ENCODE assay signal across 37 mouse cellular contexts in the genomic region with DNA sequence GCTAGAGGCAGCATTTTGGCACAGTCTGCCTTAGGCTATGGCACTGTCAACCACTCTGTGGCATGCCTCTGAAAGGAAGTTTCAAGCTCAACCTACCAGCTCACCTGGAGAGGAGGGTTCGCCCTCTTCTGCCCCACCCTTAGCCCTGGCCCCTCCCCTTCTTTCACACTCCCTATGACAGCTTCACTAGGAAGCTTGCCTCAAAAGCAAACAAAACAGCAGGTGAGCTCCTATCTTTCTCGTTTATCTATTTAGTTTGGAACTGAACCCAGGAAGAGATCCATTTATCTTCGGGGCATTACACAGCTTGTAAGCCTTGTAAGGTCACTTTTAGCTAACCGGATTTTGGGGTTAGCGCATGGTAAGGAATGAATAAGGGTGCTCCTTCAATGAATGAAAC. TPM values are rescaled to one million over a fixed set of nuclear protein-coding genes. Genes with fewer than 3 reads are reported as not detected.
DNase-seq lines count a peak whose midpoint lies in the region; ATAC-seq and TF ChIP-seq lines count a peak whose summit lies in the region.
"Had no signal": no experiment of that assay in that cellular context is flagged by ENCODE, and none has a peak within 500 bp of the region (broad histone marks: within the 10 kb centered on the region; RNA-seq: fewer than 3 reads in every experiment).

No protein-coding gene starts in this region.

- no peak for TF ChIP-seq CTCF in lung, postnatal 0 days (IDR thresholded peaks at IDR 0.05)

- no peak for TF ChIP-seq EP300 in lung, postnatal 0 days (IDR thresholded peaks at IDR 0.05)

- no peak for DNase-seq in lung, postnatal 0 days (ENCODE audit: low spot score)
- no peak for DNase-seq in lung, postnatal 10 days
- DNase-seq in gonadal fat pad, adult 2 months (ENCODE audit: low read depth) = peak; percentile 89
- no peak for DNase-seq in ovary, postnatal 36 days (ENCODE audit: low spot score)
- no peak for DNase-seq in cerebellum, adult 8-10 months
- DNase-seq in left cerebral cortex, postnatal 14 days (ENCODE audit: low spot score in 2 of 2) = no peak
- DNase-seq: adrenal gland, adult 2 months; cerebellum, adult 2 months; cerebellum, postnatal 25 days; gastrocnemius, adult 2 months; gastrocnemius, postnatal 36 days; heart, adult 2 months; heart, postnatal 4 days; kidney, adult 8-10 months; kidney, postnatal 10 days; lung, embryonic 14.5 days; lung, postnatal 36 days; thymus, adult 2 months; thymus, postnatal 36 days had no signal

- ATAC-seq in lung, postnatal 0 days = peak; percentile 25; the same call in 1 of the 2 replicates
- peak; percentile 93 for ATAC-seq in intestine, embryonic 16.5 days
- ATAC-seq in stomach, embryonic 15.5 days (ENCODE audit: insufficient read depth, low FRiP score, low read depth) = peak; percentile 89
- ATAC-seq: CD4-positive, CD25-positive, alpha-beta regulatory T cell, adult 4 months; forebrain, embryonic 16.5 days had no signal

- H3K9me3 ChIP-seq in lung, postnatal 0 days (ENCODE audit: low read length) = no peaks in the 10 kb centered on the region
- no peaks in the 10 kb centered on the region for H3K9me3 ChIP-seq in intestine, embryonic 16.5 days (ENCODE audit: control insufficient read depth, low read length)
- no peaks in the 10 kb centered on the region for H3K9me3 ChIP-seq in stomach, embryonic 15.5 days
- H3K9me3 ChIP-seq: embryonic facial prominence, embryonic 12.5 days; heart, embryonic 12.5 days; hindbrain, embryonic 13.5 days; limb, embryonic 13.5 days; neural tube, embryonic 12.5 days had no signal

- no peaks in the 10 kb centered on the region for H3K27me3 ChIP-seq in lung, postnatal 0 days (replicated peaks; ENCODE audit: insufficient read depth, low read length)
- H3K27me3 ChIP-seq in intestine, embryonic 16.5 days (replicated peaks; ENCODE audit: control insufficient read depth, insufficient read depth, low read length) = no peaks in the 10 kb centered on the region
- H3K27me3 ChIP-seq in stomach, embryonic 15.5 days (replicated peaks) = no peaks in the 10 kb centered on the region
- H3K27me3 ChIP-seq: embryonic facial prominence, embryonic 12.5 days; heart, embryonic 12.5 days; hindbrain, embryonic 13.5 days; limb, embryonic 13.5 days; neural tube, embryonic 12.5 days had no signal

- 67% methylated on average over 5 of the region's 5 CpGs for WGBS in lung, postnatal 0 days
- 50% methylated on average over 5 of the region's 5 CpGs for WGBS in intestine, embryonic 16.5 days
- 50% methylated on average over 5 of the region's 5 CpGs for WGBS in stomach, embryonic 15.5 days

- 0 out of 2 replicates have a peak, but pooled peaks cover 6% of the 10 kb centered on the region for H3K4me1 ChIP-seq in lung, postnatal 0 days (ENCODE audit: insufficient read depth, low read depth, low read length)
- peaks cover 17% of the 10 kb centered on the region for H3K4me1 ChIP-seq in intestine, embryonic 16.5 days (ENCODE audit: control insufficient read depth, insufficient read depth, low read length)
- peaks cover 10% of the 10 kb centered on the region for H3K4me1 ChIP-seq in stomach, embryonic 15.5 days

- H3K4me3 ChIP-seq in lung, postnatal 0 days (ENCODE audit: low read depth, low read length) = no peak overlapping the region
- no peak overlapping the region for H3K4me3 ChIP-seq in intestine, embryonic 16.5 days (ENCODE audit: low read length)
- H3K4me3 ChIP-seq in stomach, embryonic 15.5 days (replicated peaks) = no peak overlapping the region
- H3K4me3 ChIP-seq: embryonic facial prominence, embryonic 12.5 days; gastrocnemius, adult 2 months; heart, adult 2 months; heart, embryonic 12.5 days; hindbrain, embryonic 13.5 days; left cerebral cortex, adult 2 months; limb, embryonic 13.5 days; myocyte; neural tube, embryonic 12.5 days had no signal

- H3K9ac ChIP-seq in lung, postnatal 0 days (replicated peaks; ENCODE audit: low read depth) = no peak overlapping the region
- H3K9ac ChIP-seq in intestine, embryonic 16.5 days (ENCODE audit: low read depth, low read length) = no peak overlapping the region
- no peak overlapping the region for H3K9ac ChIP-seq in stomach, embryonic 15.5 days
- H3K9ac ChIP-seq: embryonic facial prominence, embryonic 12.5 days; heart, embryonic 12.5 days; hindbrain, embryonic 13.5 days; limb, embryonic 13.5 days; liver, embryonic 14.5 days; lung, embryonic 14.5 days; neural tube, embryonic 12.5 days had no signal

- no peak overlapping the region for H3K27ac ChIP-seq in lung, postnatal 0 days (ENCODE audit: low read length)
- no peak overlapping the region for H3K27ac ChIP-seq in intestine, embryonic 16.5 days (ENCODE audit: low read length)
- H3K27ac ChIP-seq in stomach, embryonic 15.5 days = no peak overlapping the region
- H3K27ac ChIP-seq: embryonic facial prominence, embryonic 12.5 days; gastrocnemius, adult 2 months; heart, adult 2 months; hindbrain, embryonic 13.5 days; left cerebral cortex, adult 2 months; limb, embryonic 13.5 days; liver, embryonic 14.5 days; neural tube, embryonic 12.5 days had no signal

- H3K36me3 ChIP-seq in lung, postnatal 0 days (ENCODE audit: insufficient read depth, low read length) = peaks cover 4% of the 10 kb centered on the region; the same call in 1 of the 2 replicates
- H3K36me3 ChIP-seq in intestine, embryonic 16.5 days (ENCODE audit: control insufficient read depth, insufficient read depth, low read length) = no peaks in the 10 kb centered on the region; the same call in 1 of the 2 replicates
- H3K36me3 ChIP-seq in stomach, embryonic 15.5 days = peaks cover 6% of the 10 kb centered on the region; the same call in 1 of the 2 replicates

- intact Hi-C loops in left cerebral cortex, postnatal 14 days (cut with DNase I) = no loop called here

- no peak overlapping the region for H3K4me2 ChIP-seq in lung, postnatal 0 days (replicated peaks; ENCODE audit: low read depth, low read length)
- no peak overlapping the region for H3K4me2 ChIP-seq in intestine, embryonic 16.5 days (ENCODE audit: low read depth, low read length)
- H3K4me2 ChIP-seq in stomach, embryonic 15.5 days = 0 out of 2 replicates have a peak overlapping the region, but pooled peaks have one; percentile 2
- H3K4me2 ChIP-seq: embryonic facial prominence, embryonic 12.5 days; heart, embryonic 12.5 days; hindbrain, embryonic 13.5 days; limb, embryonic 13.5 days; lung, embryonic 14.5 days; midbrain, embryonic 11.5 days; neural tube, embryonic 12.5 days had no signal

RNA-seq across cellular contexts. Expression of gene Fam83c, which starts 35.1 kb away (rescaled TPM):
- polyA plus RNA-seq in lung, postnatal 0 days (2015; fragmentation: Nextera tagmentation; extraction: Ambion mirVana) = 0.04 TPM in 1 of 2 replicates, not detected in the other
- polyA plus RNA-seq in gonadal fat pad, adult 2 months (2012; rRNA removed) = not detected in 2 replicates
- 0.33 and 0.35 TPM in 2 replicates for polyA plus RNA-seq in intestine, embryonic 16.5 days (2015; fragmentation: Nextera tagmentation; extraction: Ambion mirVana)
- polyA plus RNA-seq in stomach, embryonic 15.5 days (2015; fragmentation: Nextera tagmentation; extraction: Ambion mirVana) = 2.4 and 2.8 TPM in 2 replicates
- total RNA-seq in left cerebral cortex, postnatal 14 days (2021) = not detected
- total RNA-seq: adrenal gland, postnatal 4 days; gastrocnemius, adult 2 months; gastrocnemius, postnatal 36 days; heart, adult 2 months; heart, postnatal 4 days; layer of hippocampus, postnatal 14 days; left cerebral cortex, adult 2 months; left cerebral cortex, postnatal 36 days; megakaryocyte, adult 5-6 weeks; midbrain, postnatal 0 days had no signal
- polyA plus RNA-seq: CD4-positive, CD25-positive, alpha-beta regulatory T cell, adult 4 months; cerebellum, adult 2 months; heart, adult 2 months; midbrain, postnatal 0 days; myocyte had no signal

RNA-seq across cellular contexts. Expression of gene Eif6, which starts 43.0 kb away (rescaled TPM):
- polyA plus RNA-seq in lung, postnatal 0 days (2015; fragmentation: Nextera tagmentation; extraction: Ambion mirVana) = 127 and 141 TPM in 2 replicates
- polyA plus RNA-seq in gonadal fat pad, adult 2 months (2012; rRNA removed) = 85.8 and 109 TPM in 2 replicates
- polyA plus RNA-seq in intestine, embryonic 16.5 days (2015; fragmentation: Nextera tagmentation; extraction: Ambion mirVana) = 279 and 287 TPM in 2 replicates
- polyA plus RNA-seq in stomach, embryonic 15.5 days (2015; fragmentation: Nextera tagmentation; extraction: Ambion mirVana) = 212 and 227 TPM in 2 replicates
- total RNA-seq in left cerebral cortex, postnatal 14 days (2021) = 10 to 100 TPM; 65.3 to 67.6 TPM

RNA-seq across cellular contexts. Expression of gene BC029722, which starts 50.5 kb away (rescaled TPM):
- polyA plus RNA-seq in lung, postnatal 0 days (2015; fragmentation: Nextera tagmentation; extraction: Ambion mirVana) = 31.4 and 32.9 TPM in 2 replicates
- polyA plus RNA-seq in gonadal fat pad, adult 2 months (2012; rRNA removed) = 55.2 and 65.8 TPM in 2 replicates
- 27.4 and 30.0 TPM in 2 replicates for polyA plus RNA-seq in intestine, embryonic 16.5 days (2015; fragmentation: Nextera tagmentation; extraction: Ambion mirVana)
- polyA plus RNA-seq in stomach, embryonic 15.5 days (2015; fragmentation: Nextera tagmentation; extraction: Ambion mirVana) = 20.8 and 23.9 TPM in 2 replicates
- 10 to 100 TPM; 45.7 to 50.3 TPM for total RNA-seq in left cerebral cortex, postnatal 14 days (2021)

Comparison
In these comparisons a context has a peak if more than half of its experiments do, and no peak if none do; other contexts are left out.
1. ATAC-seq: peak in every context shown above with its lines; median percentile 93 in intestine, embryonic 16.5 days; 89 in stomach, embryonic 15.5 days; 25 in lung, postnatal 0 days.